Mouse (Mus musculus) mature B cell (primary cell): ENCODE results near the gene Zfp28.

Experiments
- in situ Hi-C: fragments of 300-500 bp; cut with MboI; formaldehyde crosslinking; loops from 2 replicates; pipeline ENCODE4 v1.14.3; 2019

Gene Zfp28

GRCm38 (mm10) chr7:6397996-6398975, 15.2 kb downstream of the Zfp28 start, which contains the start of gene Smim17:
Gene Smim17, plus strand, starts transcription at chr7:6398715.
- in situ Hi-C loops = no loop called here

- in situ Hi-C loops = no loop called here
Observed at GRCm38 (mm10) chr7:6410043-6410442, 26.9 kb downstream of the Zfp28 start, which contains the start of gene Gm20715. Gene Gm20715, plus strand, starts transcription at chr7:6410277.

GRCm38 (mm10) chr7:6414626-6415441, 31.7 kb downstream of the Zfp28 start:
- in situ Hi-C loops = no loop called here

DNA sequence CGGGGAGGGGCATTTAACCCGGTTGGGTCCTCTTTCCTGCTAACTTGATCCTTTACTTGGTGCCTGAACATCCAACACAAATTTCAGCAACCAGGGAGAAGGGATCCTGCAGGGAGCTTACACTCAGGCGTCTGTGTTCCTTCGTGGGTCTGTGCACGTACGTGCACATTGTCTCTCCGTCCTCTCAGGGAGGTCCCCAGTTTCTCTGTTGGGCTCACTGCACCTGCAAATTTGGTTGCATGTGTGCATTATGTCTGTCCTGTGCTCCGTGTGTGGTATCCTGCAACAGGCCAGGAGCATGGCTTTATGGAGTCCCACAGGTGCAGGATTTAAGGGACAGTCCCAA, 32.3 kb downstream of the Zfp28 start:
- in situ Hi-C loops = no loop called here

- in situ Hi-C loops = no loop called here
Observed at GRCm38 (mm10) chr7:6419894-6420293, 36.8 kb downstream of the Zfp28 start.

DNA sequence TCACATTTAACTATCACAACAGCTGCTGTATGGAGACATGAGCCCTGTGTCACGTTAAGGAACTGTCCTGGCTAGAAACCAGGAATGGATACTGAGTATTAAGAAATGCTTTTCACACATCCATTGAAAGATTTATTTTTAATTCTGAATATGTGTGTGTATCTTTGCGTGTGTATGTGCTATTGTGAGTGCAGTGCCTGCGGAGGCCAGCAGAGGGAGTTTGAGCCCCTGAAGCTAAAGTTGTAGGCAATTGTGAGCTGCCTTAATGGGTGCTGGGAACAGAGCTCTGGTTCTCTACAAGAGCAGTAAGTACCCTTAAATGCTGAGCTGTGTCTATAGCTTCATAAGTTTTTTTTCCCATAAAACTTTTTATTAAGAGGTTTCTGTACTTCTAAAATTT, 46.3 kb downstream of the Zfp28 start:
- in situ Hi-C loops = no loop called here

DNA sequence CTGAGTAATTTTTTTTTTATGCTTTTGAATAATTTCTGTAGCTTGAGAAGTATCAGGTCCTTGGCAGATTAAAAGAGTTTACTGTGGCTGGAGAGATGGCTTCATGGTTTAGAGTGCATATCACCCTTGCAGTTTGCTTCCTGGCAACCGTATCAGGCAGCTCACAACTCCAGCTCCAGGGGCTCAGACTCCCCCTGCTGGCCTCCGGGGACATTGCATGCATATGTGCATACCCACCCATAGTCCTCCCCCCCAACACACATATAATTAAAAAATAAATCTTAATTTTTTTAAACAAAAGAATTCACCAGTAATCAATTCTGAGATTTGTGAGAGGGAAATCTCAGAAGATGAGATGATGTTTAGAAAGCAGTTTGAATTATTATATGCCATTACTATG, 47.2 kb downstream of the Zfp28 start:
- in situ Hi-C loops = no loop called here

DNA sequence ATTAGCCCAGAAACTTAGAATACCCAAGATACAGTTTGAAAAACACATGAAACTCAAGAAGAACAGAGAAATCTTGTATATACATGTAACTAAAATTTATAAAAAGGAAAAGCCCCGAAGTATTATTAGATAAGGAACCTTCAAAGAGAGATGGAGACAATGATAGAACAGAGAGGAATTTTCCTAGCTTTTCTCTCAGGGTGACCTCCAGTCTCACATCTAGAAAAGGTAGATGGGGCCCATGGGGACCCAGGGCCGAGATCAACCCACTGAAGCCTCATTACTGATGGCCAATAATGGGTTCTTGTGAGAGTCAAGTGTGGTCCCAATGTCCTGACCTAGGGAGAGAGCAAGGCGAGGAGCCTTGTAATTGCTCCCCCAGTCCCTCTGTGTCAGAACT, 55.3 kb downstream of the Zfp28 start, which contains the start of gene Olfr1344:
Gene Olfr1344, plus strand, starts transcription at position 301 of the 400 bp plus-strand sequence.
- in situ Hi-C loops = no loop called here

GRCm38 (mm10) chr7:6441173-6441572, 58.1 kb downstream of the Zfp28 start:
- in situ Hi-C loops = no loop called here
